Mouse (Mus musculus) kidney, adult 2 months (tissue): Measurements from ENCODE around the gene Dicer1.

Experiments
- CTCF ChIP-seq: fragments of 200-500 bp; conservative IDR thresholded peaks from 2 replicates; pipeline ENCODE4 v1.5.1; 2011; ENCODE audit warnings: low read depth, mild to moderate bottlenecking, control low read depth, low read length, moderate library complexity, mixed read lengths; ENCODE audit not compliant: insufficient read depth, insufficient read length
- POLR2A ChIP-seq: fragments of 200-500 bp; IDR thresholded peaks from one replicate; pipeline ENCODE4 v1.6.1; 2011; ENCODE audit warnings: low read depth, low read length, control low read depth

- no peak for TF ChIP-seq CTCF
- no peak for TF ChIP-seq POLR2A
Measured at GRCm38 (mm10) chr12:104751331-104751813, 380 bp downstream of the Dicer1 start.
